Mouse (Mus musculus) megakaryocyte, embryonic 14.5 days (primary cell): Measurements from ENCODE around the gene Kat6b. TPM values are rescaled to one million over a fixed set of nuclear protein-coding genes. Genes with fewer than 3 reads are reported as not detected.
A peak's percentile ranks its signal among the peaks of the same experiment; 100 is the strongest.

Source experiments
- H3K27me3 ChIP-seq: replicated peaks from 2 replicates; pipeline ENCODE3; 2012; ENCODE audit warnings: inconsistent platforms
- H3K36me3 ChIP-seq: replicated peaks from 2 replicates; pipeline ENCODE3; 2012; ENCODE audit warnings: low read length, inconsistent platforms, mixed read lengths
- H3K4me1 ChIP-seq: 2 replicates; pipeline ENCODE4 v1.6.1; 2012; ENCODE audit warnings: inconsistent platforms
- H3K4me3 ChIP-seq: replicated peaks from 2 replicates; pipeline ENCODE3; 2012; ENCODE audit warnings: moderate library complexity, mild to moderate bottlenecking, inconsistent platforms
- H3K9me3 ChIP-seq: 2 replicates; pipeline ENCODE4 v1.6.1; 2012; ENCODE audit warnings: inconsistent platforms
- FLI1 ChIP-seq: IDR thresholded peaks from 2 replicates; pipeline ENCODE4 v1.6.1; 2012; ENCODE audit warnings: low read length, inconsistent platforms, mixed read lengths
- GATA1 ChIP-seq: IDR thresholded peaks from 3 replicates; pipeline ENCODE4 v1.6.1; 2012; ENCODE audit warnings: mixed read lengths, low read length, inconsistent platforms, borderline replicate concordance
- polyA plus RNA-seq: library from polyadenylated mRNA; stranded (reverse); fragments of >175 nt; gene quantifications from 2 replicates; pipeline ENCODE4 v1.2.3, GENCODE M21; 2012; ENCODE audit warnings: low replicate concordance; ENCODE audit not compliant: insufficient read depth

Gene Kat6b
- polyA plus RNA-seq, 1 experiment: 0.84 TPM

DNA sequence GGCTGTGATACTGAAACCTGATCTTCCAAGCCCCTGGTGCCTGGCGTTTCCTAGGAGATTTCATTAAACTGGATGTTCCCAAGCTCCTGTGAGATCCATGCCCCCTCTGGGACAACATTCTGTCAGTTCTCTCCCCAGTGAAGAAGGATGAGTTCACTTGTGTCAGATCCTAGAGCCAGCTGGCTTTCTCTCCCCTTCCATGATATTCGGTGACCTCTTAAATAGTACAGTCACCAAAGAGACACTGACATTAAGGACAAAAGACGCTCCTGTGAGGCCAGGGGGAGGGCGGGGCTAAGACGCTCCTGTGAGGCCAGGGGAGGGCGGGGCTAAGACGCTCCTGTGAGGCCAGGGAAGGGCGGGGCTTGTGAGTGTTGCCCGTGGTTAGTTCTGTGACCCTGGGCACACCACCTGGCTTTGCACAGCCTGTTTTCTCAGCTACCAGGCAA is 201.5 kb downstream of the Kat6b start:
- H3K4me3 ChIP-seq: peak overlapping the region; percentile 87
- H3K9me3 ChIP-seq: 0 out of 2 replicates have a peak, but pooled peaks cover 5% of the 10 kb centered on the region
- H3K4me1 ChIP-seq: peaks cover 28% of the 10 kb centered on the region
- no peaks in the 10 kb centered on the region for H3K36me3 ChIP-seq
- no peak for TF ChIP-seq GATA1
- TF ChIP-seq FLI1: no peak
- peaks cover 37% of the 10 kb centered on the region for H3K27me3 ChIP-seq

DNA sequence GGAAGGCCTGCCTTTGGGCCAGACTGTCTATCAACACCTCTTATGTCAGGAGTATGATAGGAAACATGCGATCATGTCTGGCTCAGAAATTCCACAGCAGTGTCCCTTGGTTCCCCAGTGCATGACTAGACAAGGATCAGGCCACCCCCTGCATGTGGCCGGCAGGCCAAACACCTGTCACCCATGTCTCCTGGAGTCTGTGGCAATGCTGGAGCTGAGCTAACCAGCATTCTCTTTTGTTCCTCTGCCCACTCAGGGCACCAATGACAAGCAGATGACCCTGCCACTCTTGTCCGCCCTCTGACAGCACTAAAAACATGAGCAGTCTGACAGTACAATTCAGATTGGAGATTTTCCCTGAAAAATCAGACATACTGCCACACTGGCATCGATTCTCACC is 202.6 kb downstream of the Kat6b start:
- Histone ChIP-seq H3K27me3 (peaks cover 39% of the 10 kb centered on the region), H3K4me3 (no peak overlapping the region), H3K4me1 (peaks cover 24% of the 10 kb centered on the region), H3K9me3 (0 out of 2 replicates have a peak, but pooled peaks cover 5% of the 10 kb centered on the region), H3K36me3 (no peaks in the 10 kb centered on the region)
- TF ChIP-seq GATA1 (no peak), FLI1 (no peak)

DNA sequence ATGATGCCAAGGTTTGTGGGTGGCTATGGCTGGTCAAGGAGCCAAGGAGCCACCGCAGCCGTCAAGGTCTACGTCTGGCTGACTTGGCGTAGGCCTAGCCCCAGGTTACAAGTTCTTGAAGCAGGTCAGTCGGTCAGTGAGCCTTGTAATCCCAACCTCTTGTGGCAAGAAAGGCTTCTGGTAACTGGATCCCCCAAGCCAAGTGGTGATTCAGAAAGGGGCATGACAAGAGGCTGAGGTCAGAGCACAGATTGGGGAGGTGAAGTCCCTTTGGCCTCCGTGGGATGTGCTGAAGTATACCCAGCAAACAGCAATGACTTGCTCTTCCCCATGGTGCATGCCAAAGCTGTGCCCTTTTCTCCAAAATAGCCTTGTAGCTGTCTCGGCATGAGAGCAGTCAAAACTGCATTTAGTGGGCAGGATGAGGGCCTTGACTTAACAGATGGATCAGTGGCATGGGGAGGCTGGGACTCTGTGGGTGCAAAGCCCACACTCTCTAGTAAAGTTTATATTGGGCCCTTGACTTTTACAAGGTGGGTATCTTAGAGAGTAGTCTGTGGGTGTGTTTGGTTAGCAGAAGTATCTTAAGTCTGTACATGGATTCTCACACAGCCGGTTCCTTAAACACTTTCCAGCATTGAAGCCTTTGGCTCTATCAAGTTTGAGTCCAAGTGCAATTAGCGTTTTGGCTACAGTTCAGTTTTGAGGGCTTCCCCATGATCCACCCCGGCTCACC is 204.3 kb downstream of the Kat6b start:
- H3K4me3 ChIP-seq: no peak overlapping the region
- H3K27me3 ChIP-seq: peaks cover 39% of the 10 kb centered on the region
- 0 out of 2 replicates have a peak, but pooled peaks cover 5% of the 10 kb centered on the region for H3K9me3 ChIP-seq
- no peaks in the 10 kb centered on the region for H3K36me3 ChIP-seq
- H3K4me1 ChIP-seq: peaks cover 10% of the 10 kb centered on the region
- TF ChIP-seq GATA1 (no peak), FLI1 (no peak)

DNA sequence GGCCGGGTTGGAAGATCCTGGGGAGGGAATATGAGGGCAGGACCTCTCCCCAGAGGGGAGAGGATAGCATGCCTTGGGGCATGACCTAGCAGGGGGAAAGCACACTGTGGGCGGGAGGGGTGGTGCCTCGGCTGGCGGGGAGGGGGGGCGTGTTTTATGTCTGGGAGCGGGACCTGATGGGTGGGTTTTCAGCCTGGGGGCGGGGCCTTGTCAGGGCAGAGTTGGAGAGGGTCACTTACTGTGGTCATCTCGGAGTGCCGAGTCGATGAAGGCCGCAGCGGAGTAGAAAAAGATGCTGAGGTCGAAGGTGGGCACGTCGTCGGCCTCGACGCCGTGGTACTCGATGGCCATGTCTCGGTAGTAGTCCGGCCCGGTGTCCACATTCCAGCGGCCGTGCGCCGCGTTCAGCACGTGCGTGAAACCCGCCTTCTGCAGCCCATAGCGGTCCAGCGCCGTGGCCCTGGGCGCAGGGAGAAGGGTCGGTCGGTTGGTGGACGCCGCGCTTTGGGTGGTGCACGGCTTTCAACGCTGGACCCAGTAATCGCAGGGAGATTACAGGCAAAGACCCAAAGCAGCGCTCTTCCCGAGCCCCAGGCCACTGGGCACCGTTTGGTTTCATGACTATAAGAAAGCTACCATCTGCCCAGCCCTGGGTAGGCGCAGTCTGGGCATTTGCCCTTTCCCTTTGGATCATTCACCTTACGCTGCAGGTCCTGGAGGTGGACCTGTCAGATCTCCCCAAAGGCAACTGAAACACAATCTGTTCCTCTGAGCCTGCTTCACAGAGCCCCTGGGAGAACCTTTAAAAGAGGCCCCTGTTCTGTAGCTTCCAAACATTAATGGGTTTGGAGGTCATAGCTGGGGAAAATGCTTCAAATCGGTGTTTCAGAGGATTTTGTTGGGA is 205.4 kb downstream of the Kat6b start:
- Histone ChIP-seq H3K9me3 (0 out of 2 replicates have a peak, but pooled peaks cover 5% of the 10 kb centered on the region), H3K27me3 (peaks cover 38% of the 10 kb centered on the region), H3K4me1 (peaks cover 13% of the 10 kb centered on the region), H3K36me3 (no peaks in the 10 kb centered on the region), H3K4me3 (no peak overlapping the region)
- no peak for TF ChIP-seq GATA1
- no peak for TF ChIP-seq FLI1

DNA sequence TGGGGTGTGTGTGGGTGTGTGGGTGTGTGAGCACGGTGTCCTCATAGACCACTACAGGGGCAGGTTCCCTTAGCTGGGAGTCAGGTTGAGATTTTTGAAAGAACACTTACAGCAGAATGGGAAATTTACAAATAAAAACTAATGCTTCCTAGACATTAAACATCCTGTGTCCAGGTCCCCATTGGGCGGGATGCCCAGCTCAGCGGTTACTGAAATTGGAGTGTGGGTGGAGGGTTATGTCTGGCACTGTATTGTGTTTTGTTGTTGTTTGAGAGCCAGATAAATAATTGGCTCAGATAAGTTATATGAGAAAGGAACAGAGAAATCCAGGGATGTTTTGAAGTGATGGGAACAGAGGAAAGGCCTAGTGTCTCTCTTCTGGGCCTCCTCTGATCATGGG is 209.8 kb downstream of the Kat6b start:
- Histone ChIP-seq H3K4me3 (no peak overlapping the region), H3K36me3 (no peaks in the 10 kb centered on the region), H3K9me3 (peaks cover 9% of the 10 kb centered on the region), H3K27me3 (peaks cover 21% of the 10 kb centered on the region), H3K4me1 (peaks cover 8% of the 10 kb centered on the region)
- TF ChIP-seq GATA1 (no peak), FLI1 (no peak)

DNA sequence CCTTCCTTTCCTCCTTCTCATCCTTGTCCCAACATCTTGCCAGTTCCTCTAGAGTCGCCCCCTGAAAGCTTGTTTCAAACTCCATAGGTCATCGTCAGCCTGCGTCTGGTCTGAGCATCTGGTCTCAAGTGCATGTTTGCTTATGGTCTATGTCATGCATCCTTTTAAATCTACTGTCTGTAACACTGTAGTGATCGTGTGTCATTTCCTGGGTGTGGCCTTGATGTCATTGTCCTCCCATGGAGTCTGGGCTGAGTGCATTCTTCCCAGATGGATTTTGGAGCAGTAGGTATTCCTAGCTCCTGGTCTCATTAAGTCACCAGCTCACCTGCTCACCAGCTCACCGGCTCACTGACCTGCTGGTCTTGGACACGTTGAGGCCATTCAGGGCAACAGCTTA is 213.8 kb downstream of the Kat6b start:
- peaks cover 13% of the 10 kb centered on the region for H3K27me3 ChIP-seq
- no peak overlapping the region for H3K4me3 ChIP-seq
- TF ChIP-seq GATA1 (no peak), FLI1 (no peak)
- no peaks in the 10 kb centered on the region for H3K36me3 ChIP-seq
- H3K4me1 ChIP-seq: peaks cover 26% of the 10 kb centered on the region
- peaks cover 4% of the 10 kb centered on the region for H3K9me3 ChIP-seq

DNA sequence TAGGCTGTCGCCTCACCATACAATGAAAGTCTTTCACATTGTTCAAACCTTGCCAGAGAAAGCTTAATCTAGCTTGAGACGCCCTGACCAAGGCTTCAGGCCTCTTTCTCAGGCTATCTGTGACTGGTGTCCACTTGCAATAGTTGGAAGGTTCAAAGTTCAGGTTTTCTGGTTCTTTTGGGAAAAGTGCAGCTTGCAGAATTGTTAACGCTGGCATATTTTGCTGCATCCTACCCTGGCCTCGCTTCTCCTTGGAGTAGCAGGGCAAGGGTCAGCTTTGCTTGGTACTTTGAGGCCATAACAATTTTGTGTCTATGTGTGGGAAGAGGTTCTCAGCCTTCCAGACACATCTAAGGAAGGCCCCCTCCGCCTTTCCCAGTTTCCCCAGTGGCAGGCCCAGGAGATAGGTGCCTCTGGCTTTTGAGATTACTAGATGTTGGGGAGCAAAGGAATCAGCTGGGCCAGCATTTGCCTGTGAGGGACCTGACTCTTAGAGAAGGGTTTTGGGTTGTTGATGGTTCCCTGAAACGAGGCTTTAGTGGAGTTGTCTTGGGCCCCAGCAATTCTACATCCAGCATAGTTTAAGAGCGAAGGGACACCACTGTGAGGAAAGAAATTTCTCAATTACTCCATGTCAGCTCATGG is 215.1 kb downstream of the Kat6b start:
- peaks cover 15% of the 10 kb centered on the region for H3K27me3 ChIP-seq
- peaks cover 26% of the 10 kb centered on the region for H3K4me1 ChIP-seq
- TF ChIP-seq FLI1 (no peak), GATA1 (no peak)
- peaks cover 4% of the 10 kb centered on the region for H3K9me3 ChIP-seq
- no peaks in the 10 kb centered on the region for H3K36me3 ChIP-seq
- no peak overlapping the region for H3K4me3 ChIP-seq

DNA sequence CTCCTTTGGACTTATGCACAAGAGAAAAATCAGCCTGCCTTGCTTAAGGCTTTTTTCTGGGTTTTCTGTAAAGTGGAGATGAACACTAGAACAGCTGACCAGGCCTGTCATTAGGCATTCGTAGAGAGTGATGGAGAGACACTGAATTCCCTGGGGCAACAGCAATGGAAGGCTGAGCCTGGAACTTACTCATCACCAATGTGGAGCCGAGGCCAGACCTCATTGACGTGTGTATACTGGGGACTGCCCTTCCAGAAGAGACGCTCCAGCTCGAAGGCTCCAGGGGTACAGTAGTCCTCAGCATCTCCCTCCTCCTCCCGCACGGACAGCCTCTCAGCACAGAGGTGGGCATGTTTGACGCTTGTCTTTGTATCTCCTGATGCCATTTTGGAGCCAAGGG is 221.5 kb downstream of the Kat6b start:
- no peak for TF ChIP-seq GATA1
- TF ChIP-seq FLI1: no peak

DNA sequence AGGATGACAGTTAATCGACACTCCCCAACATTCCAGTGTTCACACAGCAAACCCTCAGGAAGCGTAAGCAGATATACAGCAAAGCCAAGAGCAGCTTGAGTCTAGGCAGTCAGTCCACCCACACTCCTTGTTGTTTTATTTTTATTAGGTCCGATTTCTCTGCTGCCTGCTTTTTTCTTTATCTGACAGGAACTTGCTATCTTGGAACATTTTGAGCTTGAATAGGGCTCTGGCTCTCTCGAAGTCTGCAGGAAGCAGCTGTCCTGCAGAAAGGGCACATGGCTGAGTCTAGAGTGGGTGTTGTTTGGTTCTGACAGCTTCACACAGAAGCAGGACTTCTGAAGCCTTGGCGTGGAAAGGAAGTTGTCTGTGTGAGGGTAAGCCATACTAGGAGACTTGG is 222.0 kb downstream of the Kat6b start:
- Histone ChIP-seq H3K4me1 (peaks cover 55% of the 10 kb centered on the region), H3K36me3 (no peaks in the 10 kb centered on the region), H3K27me3 (peaks cover 28% of the 10 kb centered on the region), H3K9me3 (no peaks in the 10 kb centered on the region), H3K4me3 (peak overlapping the region; percentile 72)
- no peak for TF ChIP-seq FLI1
- TF ChIP-seq GATA1: no peak

More for the DNA sequence above, 221.5 kb downstream of the Kat6b start:
- peak overlapping the region; percentile 26 for H3K4me3 ChIP-seq
- peaks cover 27% of the 10 kb centered on the region for H3K27me3 ChIP-seq
- H3K4me1 ChIP-seq: peaks cover 51% of the 10 kb centered on the region
- no peaks in the 10 kb centered on the region for H3K36me3 ChIP-seq
- no peaks in the 10 kb centered on the region for H3K9me3 ChIP-seq

DNA sequence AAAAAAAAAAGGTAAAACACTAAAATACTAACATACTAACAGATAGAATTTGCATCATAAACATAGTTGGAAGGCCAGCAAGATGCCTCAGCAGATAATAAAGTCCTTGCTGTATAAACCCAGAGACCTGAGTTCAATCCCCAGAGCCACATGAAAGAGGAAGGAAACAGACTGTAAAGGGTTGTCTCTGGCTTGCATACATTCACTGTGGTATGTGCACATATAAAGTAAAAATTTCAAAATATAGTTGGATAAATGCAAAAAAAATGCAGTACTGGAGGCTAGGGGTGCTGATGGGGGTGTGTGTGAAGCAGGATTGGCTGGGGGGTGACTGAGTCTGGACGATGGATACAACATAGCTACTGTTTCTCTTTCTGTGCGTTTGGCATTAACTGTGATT is 224.2 kb downstream of the Kat6b start:
- no peaks in the 10 kb centered on the region for H3K36me3 ChIP-seq

More for the DNA sequence above, 224.2 kb downstream of the Kat6b start:
- H3K9me3 ChIP-seq: no peaks in the 10 kb centered on the region
- H3K27me3 ChIP-seq: peaks cover 29% of the 10 kb centered on the region
- peaks cover 58% of the 10 kb centered on the region for H3K4me1 ChIP-seq
- no peak overlapping the region for H3K4me3 ChIP-seq
- TF ChIP-seq GATA1 (no peak), FLI1 (no peak)
